Mouse (Mus musculus) heart, embryonic 12.5 days (tissue): ENCODE data around the gene Tuba3b. TPM values are rescaled to one million over a fixed set of nuclear protein-coding genes. Genes with fewer than 3 reads are reported as not detected.

ENCODE experiments used
- ATAC-seq: fragments of 200-750 bp; cut with Nextera tagmentation; 2 replicates; pipeline ENCODE4 v1.8.0; 2017; ENCODE audit warnings: moderate TSS enrichment, moderate library complexity; ENCODE audit not compliant: insufficient number of reproducible peaks, low FRiP score
- H3K27ac ChIP-seq: fragments of 300-500 bp; sonication (generic); 2 replicates; pipeline ENCODE4 v1.5.1; 2016; ENCODE audit warnings: mild to moderate bottlenecking, moderate library complexity; ENCODE audit not compliant: poor library complexity, severe bottlenecking
- H3K27me3 ChIP-seq: fragments of 300-500 bp; sonication (generic); replicated peaks from 2 replicates; pipeline ENCODE4 v1.6.1; 2016; ENCODE audit warnings: mild to moderate bottlenecking, moderate library complexity
- H3K36me3 ChIP-seq: fragments of 300-500 bp; sonication (generic); 2 replicates; pipeline ENCODE4 v1.6.1; 2016; ENCODE audit warnings: mild to moderate bottlenecking, moderate library complexity
- H3K4me1 ChIP-seq: fragments of 300-500 bp; sonication (generic); replicated peaks from 2 replicates; pipeline ENCODE4 v1.6.1; 2016; ENCODE audit warnings: mild to moderate bottlenecking
- H3K4me2 ChIP-seq: fragments of 300-500 bp; sonication (generic); 2 replicates; pipeline ENCODE4 v1.6.1; 2016; ENCODE audit warnings: mild to moderate bottlenecking, moderate library complexity
- H3K4me3 ChIP-seq: fragments of 300-500 bp; sonication (generic); 2 replicates; pipeline ENCODE4 v1.5.1; 2016; ENCODE audit warnings: mild to moderate bottlenecking
- H3K9ac ChIP-seq: fragments of 300-500 bp; sonication (generic); 2 replicates; pipeline ENCODE4 v1.6.1; 2016; ENCODE audit warnings: mild to moderate bottlenecking, moderate library complexity
- H3K9me3 ChIP-seq: fragments of 300-500 bp; sonication (generic); replicated peaks from 2 replicates; pipeline ENCODE4 v1.6.1; 2016; ENCODE audit warnings: mild to moderate bottlenecking, moderate library complexity
- WGBS: fragments of 180-500 bp; shearing (Covaris S2); methylation state at CpG from one replicate; pipeline ENCODE4 v1.1.7; 2016; 5-methylcytosine and 5-hydroxymethylcytosine counted together
- polyA plus RNA-seq: library from polyadenylated mRNA; unstranded; fragments of >200 nt; fragmentation: Nextera tagmentation; extraction: Ambion mirVana; gene quantifications from 2 replicates; pipeline ENCODE4 v1.2.1, GENCODE M21; 2016

The Tuba3b gene
- polyA plus RNA-seq, 1 experiment from 2014 or later = not detected

- no peak overlapping the region for H3K4me2 ChIP-seq
- H3K27me3 ChIP-seq = no peaks in the 10 kb centered on the region
- ATAC-seq = no peak
- H3K4me3 ChIP-seq = no peak overlapping the region
- no peak overlapping the region for H3K9ac ChIP-seq
- no peak overlapping the region for H3K27ac ChIP-seq
- WGBS = 40% methylated on average over 2 of the region's 2 CpGs
- H3K4me1 ChIP-seq = peaks cover 5% of the 10 kb centered on the region; the same call in 1 of the 2 replicates
- 0 out of 2 replicates have a peak, but pooled peaks cover 2% of the 10 kb centered on the region for H3K36me3 ChIP-seq
- H3K9me3 ChIP-seq = peaks cover 9% of the 10 kb centered on the region
These were observed 36.4 kb downstream of the Tuba3b start for GRCm38 (mm10) chr6:145651976-145652375.

- no peak overlapping the region for H3K27ac ChIP-seq
- H3K27me3 ChIP-seq = no peaks in the 10 kb centered on the region
- H3K36me3 ChIP-seq = 0 out of 2 replicates have a peak, but pooled peaks cover 2% of the 10 kb centered on the region
- peaks cover 5% of the 10 kb centered on the region; the same call in 1 of the 2 replicates for H3K4me1 ChIP-seq
- 74% methylated on average over 5 of the region's 5 CpGs for WGBS
- no peak overlapping the region for H3K4me2 ChIP-seq
- no peak overlapping the region for H3K4me3 ChIP-seq
- H3K9me3 ChIP-seq = peaks cover 9% of the 10 kb centered on the region
- H3K9ac ChIP-seq = no peak overlapping the region
- no peak for ATAC-seq
These were observed 37.4 kb downstream of the Tuba3b start for GRCm38 (mm10) chr6:145652986-145653385.

- Histone ChIP-seq H3K4me3 (no peak overlapping the region), H3K9ac (no peak overlapping the region), H3K9me3 (peaks cover 9% of the 10 kb centered on the region), H3K36me3 (0 out of 2 replicates have a peak, but pooled peaks cover 2% of the 10 kb centered on the region), H3K27me3 (no peaks in the 10 kb centered on the region), H3K4me2 (no peak overlapping the region), H3K27ac (no peak overlapping the region), H3K4me1 (peaks cover 5% of the 10 kb centered on the region; the same call in 1 of the 2 replicates)
- ATAC-seq = no peak
- WGBS = 89% methylated on average over 5 of the region's 5 CpGs
These were observed 38.1 kb downstream of the Tuba3b start for GRCm38 (mm10) chr6:145653626-145654025.

GRCm38 (mm10) chr6:145654062-145654836 is 38.7 kb downstream of the Tuba3b start:
- H3K9me3 ChIP-seq = peaks cover 9% of the 10 kb centered on the region
- H3K27me3 ChIP-seq = no peaks in the 10 kb centered on the region
- H3K4me3 ChIP-seq = no peak overlapping the region
- 82% methylated on average over 8 of the region's 8 CpGs for WGBS
- no peak overlapping the region for H3K4me2 ChIP-seq
- 0 out of 2 replicates have a peak, but pooled peaks cover 2% of the 10 kb centered on the region for H3K36me3 ChIP-seq
- H3K9ac ChIP-seq = no peak overlapping the region
- H3K27ac ChIP-seq = no peak overlapping the region
- ATAC-seq = no peak
- peaks cover 5% of the 10 kb centered on the region; the same call in 1 of the 2 replicates for H3K4me1 ChIP-seq

- peaks cover 5% of the 10 kb centered on the region for H3K9me3 ChIP-seq
- H3K36me3 ChIP-seq = 0 out of 2 replicates have a peak, but pooled peaks cover 2% of the 10 kb centered on the region
- H3K27ac ChIP-seq = no peak overlapping the region
- H3K4me1 ChIP-seq = peaks cover 5% of the 10 kb centered on the region; the same call in 1 of the 2 replicates
- no peak overlapping the region for H3K9ac ChIP-seq
- H3K4me2 ChIP-seq = no peak overlapping the region
- 100% methylated on average over 1 of the region's 1 CpGs for WGBS
- H3K4me3 ChIP-seq = no peak overlapping the region
- ATAC-seq = no peak
- no peaks in the 10 kb centered on the region for H3K27me3 ChIP-seq
These were observed 40.1 kb downstream of the Tuba3b start for GRCm38 (mm10) chr6:145655678-145656077.

GRCm38 (mm10) chr6:145656740-145657591 is 41.4 kb downstream of the Tuba3b start:
- no peak overlapping the region for H3K4me2 ChIP-seq
- H3K36me3 ChIP-seq = 0 out of 2 replicates have a peak, but pooled peaks cover 2% of the 10 kb centered on the region
- H3K27me3 ChIP-seq = no peaks in the 10 kb centered on the region
- H3K4me3 ChIP-seq = no peak overlapping the region
- no peak overlapping the region for H3K27ac ChIP-seq
- WGBS = 72% methylated on average over 15 of the region's 15 CpGs
- no peak for ATAC-seq
- peaks cover under 1% of the 10 kb centered on the region; the same call in 1 of the 2 replicates for H3K4me1 ChIP-seq
- H3K9ac ChIP-seq = no peak overlapping the region
- H3K9me3 ChIP-seq = peaks cover 4% of the 10 kb centered on the region; the same call in 1 of the 2 replicates

- H3K36me3 ChIP-seq = 0 out of 2 replicates have a peak, but pooled peaks cover 2% of the 10 kb centered on the region
- H3K4me2 ChIP-seq = no peak overlapping the region
- no peaks in the 10 kb centered on the region for H3K27me3 ChIP-seq
- no peak overlapping the region for H3K9ac ChIP-seq
- no peaks in the 10 kb centered on the region for H3K4me1 ChIP-seq
- H3K9me3 ChIP-seq = peaks cover 4% of the 10 kb centered on the region; the same call in 1 of the 2 replicates
- H3K4me3 ChIP-seq = no peak overlapping the region
- ATAC-seq = no peak
- no peak overlapping the region for H3K27ac ChIP-seq
- WGBS = 58% methylated on average over 6 of the region's 6 CpGs
These were observed 43.6 kb downstream of the Tuba3b start for GRCm38 (mm10) chr6:145659116-145659515.

- no peaks in the 10 kb centered on the region for H3K27me3 ChIP-seq
- H3K36me3 ChIP-seq = 0 out of 2 replicates have a peak, but pooled peaks cover 2% of the 10 kb centered on the region
- no peak for ATAC-seq
- no peak overlapping the region for H3K27ac ChIP-seq
- H3K9me3 ChIP-seq = peaks cover 5% of the 10 kb centered on the region; the same call in 1 of the 2 replicates
- H3K4me1 ChIP-seq = no peaks in the 10 kb centered on the region
- H3K9ac ChIP-seq = no peak overlapping the region
- WGBS = 74% methylated on average over 11 of the region's 11 CpGs
- H3K4me2 ChIP-seq = no peak overlapping the region
- no peak overlapping the region for H3K4me3 ChIP-seq
These were observed 45.4 kb downstream of the Tuba3b start for GRCm38 (mm10) chr6:145660943-145661342.

GRCm38 (mm10) chr6:145664208-145664607 is 48.7 kb downstream of the Tuba3b start:
- Histone ChIP-seq H3K36me3 (no peaks in the 10 kb centered on the region), H3K9me3 (0 out of 2 replicates have a peak, but pooled peaks cover 7% of the 10 kb centered on the region), H3K27me3 (no peaks in the 10 kb centered on the region), H3K4me3 (no peak overlapping the region), H3K9ac (no peak overlapping the region), H3K27ac (no peak overlapping the region), H3K4me1 (peaks cover 14% of the 10 kb centered on the region), H3K4me2 (no peak overlapping the region)
- 64% methylated on average over 5 of the region's 5 CpGs for WGBS
- ATAC-seq = no peak

GRCm38 (mm10) chr6:145665751-145666150 is 50.2 kb downstream of the Tuba3b start:
- no peak for ATAC-seq
- H3K36me3 ChIP-seq = no peaks in the 10 kb centered on the region
- H3K27me3 ChIP-seq = no peaks in the 10 kb centered on the region
- 0 out of 2 replicates have a peak, but pooled peaks cover 7% of the 10 kb centered on the region for H3K9me3 ChIP-seq
- no peak overlapping the region for H3K4me2 ChIP-seq
- WGBS = 79% methylated on average over 3 of the region's 3 CpGs
- peaks cover 19% of the 10 kb centered on the region for H3K4me1 ChIP-seq
- no peak overlapping the region for H3K9ac ChIP-seq
- no peak overlapping the region for H3K27ac ChIP-seq
- no peak overlapping the region for H3K4me3 ChIP-seq

GRCm38 (mm10) chr6:145667654-145668053 is 52.1 kb downstream of the Tuba3b start:
- WGBS = 51% methylated on average over 3 of the region's 3 CpGs
- Histone ChIP-seq H3K36me3 (no peaks in the 10 kb centered on the region), H3K9ac (no peak overlapping the region), H3K4me3 (no peak overlapping the region), H3K4me1 (peaks cover 19% of the 10 kb centered on the region), H3K4me2 (no peak overlapping the region), H3K27me3 (no peaks in the 10 kb centered on the region), H3K27ac (no peak overlapping the region), H3K9me3 (0 out of 2 replicates have a peak, but pooled peaks cover 7% of the 10 kb centered on the region)
- 0 out of 2 replicates have a peak, but pooled peaks have one; percentile 22 for ATAC-seq
